Mouse (Mus musculus): Measurements from ENCODE around the gene Hist1h2ak. TPM values are rescaled to one million over a fixed set of nuclear protein-coding genes. Genes with fewer than 3 reads are reported as not detected.
A peak's percentile ranks its signal among the peaks of the same experiment; 100 is the strongest.
"Not testable (repeated sequence)": the region's sequence is repeated elsewhere in the genome, so short reads cannot be mapped to it uniquely, and the experiment has no call there.

Gene Hist1h2ak
- polyA plus RNA-seq, 1 experiment from 2014 or later: 10.8 TPM

DNA sequence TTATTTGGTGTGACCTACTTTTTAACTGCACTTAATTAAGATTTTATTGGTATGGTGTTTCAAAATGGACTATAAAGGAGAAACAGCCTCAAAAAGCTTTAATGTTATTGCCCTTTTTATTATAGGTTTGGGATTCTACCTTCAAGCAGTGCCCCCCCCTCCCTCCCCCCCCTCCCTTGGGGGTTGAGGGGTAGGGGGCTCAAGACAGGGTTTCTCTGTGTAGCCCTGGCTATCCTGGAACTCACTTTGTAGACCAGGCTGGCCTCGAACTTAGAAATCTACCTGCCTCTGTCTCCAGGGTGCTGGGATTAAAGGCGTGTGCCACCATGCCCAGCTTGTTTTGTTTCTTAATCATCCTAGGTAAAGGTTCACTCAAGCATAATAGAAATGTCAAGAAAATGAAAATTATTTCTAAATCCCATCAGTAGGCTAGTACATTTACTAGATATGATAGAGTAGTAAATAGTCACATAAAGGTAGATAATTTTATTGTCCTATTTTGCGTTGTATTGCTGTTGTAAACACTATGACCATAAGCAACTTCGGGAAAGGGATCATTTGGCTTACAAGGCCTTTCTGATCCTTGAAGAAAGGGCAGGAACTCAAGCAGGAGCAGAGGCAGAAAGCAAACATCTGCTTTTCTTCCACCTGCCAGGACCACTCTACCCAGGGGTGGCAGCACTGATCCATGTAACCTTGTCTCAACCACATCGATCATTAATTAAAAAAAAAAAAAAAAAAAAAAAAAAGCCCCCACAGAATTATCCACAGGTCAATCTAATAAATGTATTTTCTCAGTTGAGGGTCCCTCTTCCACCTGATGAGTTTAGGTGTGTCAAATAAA, 30.4 kb downstream of the Hist1h2ak start:
- WGBS: 20% methylated on average over 5 of the region's 5 CpGs
- Histone ChIP-seq H3K4me2 (ENCODE audit: low read length) (peak overlapping the region; percentile 56), H3K4me1 (ENCODE audit: control insufficient read depth, insufficient read depth, low read length) (peaks cover 27% of the 10 kb centered on the region), H3K36me3 (ENCODE audit: control insufficient read depth, insufficient read depth, low read length) (no peaks in the 10 kb centered on the region), H3K9ac (ENCODE audit: low read length) (peak overlapping the region; percentile 66), H3K9me3 (replicated peaks; ENCODE audit: control insufficient read depth, low read length) (no peaks in the 10 kb centered on the region), H3K4me3 (ENCODE audit: low read depth, low read length) (no peak overlapping the region), H3K27ac (ENCODE audit: low read depth, low read length) (peak overlapping the region; percentile 88; the same call in 1 of the 2 replicates), H3K27me3 (replicated peaks; ENCODE audit: control insufficient read depth, insufficient read depth, low read length) (no peaks in the 10 kb centered on the region)
- no peak for ATAC-seq
- no peak for DNase-seq (ENCODE audit: low spot score)

DNA sequence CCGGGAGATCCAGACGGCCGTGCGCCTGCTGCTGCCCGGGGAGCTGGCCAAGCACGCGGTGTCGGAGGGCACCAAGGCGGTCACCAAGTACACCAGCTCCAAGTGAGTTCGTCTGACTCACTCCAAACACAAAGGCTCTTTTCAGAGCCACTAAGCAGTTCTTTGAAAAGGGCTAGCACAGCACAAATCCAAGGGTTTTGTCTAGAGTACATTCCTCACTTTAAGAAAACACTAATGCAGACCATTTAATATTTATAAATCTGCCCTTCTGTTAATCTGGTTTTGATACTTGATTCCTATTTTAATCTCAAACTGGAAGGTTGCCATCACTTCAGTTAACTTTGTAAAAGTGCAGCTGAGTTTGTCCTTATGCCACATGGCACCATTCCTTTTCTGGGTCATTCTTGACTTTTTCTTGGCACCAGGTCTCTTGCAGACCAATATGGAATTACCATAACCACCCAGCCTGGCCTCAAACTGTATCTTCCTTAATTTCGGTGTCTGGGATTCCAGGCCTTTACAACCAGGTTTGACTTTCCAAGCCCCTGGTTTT, 31.2 kb downstream of the Hist1h2ak start:
- Histone ChIP-seq H3K27me3 (replicated peaks; ENCODE audit: control insufficient read depth, insufficient read depth, low read length) (no peaks in the 10 kb centered on the region), H3K4me1 (ENCODE audit: control insufficient read depth, insufficient read depth, low read length) (peaks cover 22% of the 10 kb centered on the region), H3K9me3 (replicated peaks; ENCODE audit: control insufficient read depth, low read length) (no peaks in the 10 kb centered on the region), H3K9ac (ENCODE audit: low read length) (peak overlapping the region; percentile 66), H3K36me3 (ENCODE audit: control insufficient read depth, insufficient read depth, low read length) (no peaks in the 10 kb centered on the region), H3K4me3 (ENCODE audit: low read depth, low read length) (peak overlapping the region; percentile 28), H3K27ac (ENCODE audit: low read depth, low read length) (peak overlapping the region; percentile 88), H3K4me2 (ENCODE audit: low read length) (peak overlapping the region; percentile 56)
- under 1% methylated on average over 11 of the region's 11 CpGs for WGBS
- ATAC-seq (peak; percentile 25), DNase-seq (ENCODE audit: low spot score) (peak; percentile 59)

DNA sequence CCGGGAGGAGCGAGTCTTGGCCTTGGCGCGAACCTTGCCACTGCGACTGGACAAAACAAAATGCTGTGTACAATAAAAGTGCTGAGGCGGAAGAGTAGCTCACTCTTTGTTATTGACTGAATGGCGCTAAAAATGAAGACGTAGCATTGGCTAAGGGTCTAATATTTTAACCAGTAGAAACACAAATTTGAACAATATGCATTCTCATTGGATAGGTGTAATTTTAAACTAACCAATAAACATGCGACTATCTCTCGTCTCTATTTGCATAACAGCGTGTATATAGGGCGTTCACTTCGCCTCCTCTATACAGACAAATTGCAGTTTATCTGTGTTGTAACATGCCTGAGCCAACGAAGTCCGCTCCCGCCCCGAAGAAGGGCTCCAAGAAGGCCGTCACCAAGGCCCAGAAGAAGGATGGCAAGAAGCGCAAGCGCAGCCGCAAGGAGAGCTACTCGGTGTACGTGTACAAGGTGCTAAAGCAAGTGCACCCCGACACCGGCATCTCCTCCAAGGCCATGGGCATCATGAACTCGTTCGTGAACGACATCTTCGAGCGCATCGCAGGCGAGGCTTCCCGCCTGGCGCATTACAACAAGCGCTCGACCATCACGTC, 31.8 kb downstream of the Hist1h2ak start, which contains the start of gene Hist1h2bm:
Hist1h2bm (plus strand) TSS at position 288 of the 616 bp plus-strand sequence.
- Histone ChIP-seq H3K4me2 (ENCODE audit: low read length) (peak within 1 kb of the TSS; percentile 56), H3K27ac (ENCODE audit: low read depth, low read length) (peak within 1 kb of the TSS; percentile 88), H3K4me3 (ENCODE audit: low read depth, low read length) (peak within 1 kb of the TSS; percentile 32), H3K9ac (ENCODE audit: low read length) (peak within 1 kb of the TSS; percentile 66), H3K4me1 (ENCODE audit: control insufficient read depth, insufficient read depth, low read length) (peaks cover 22% of the 10 kb centered on the region)
- H3K36me3 ChIP-seq (ENCODE audit: control insufficient read depth, insufficient read depth, low read length); H3K9me3 ChIP-seq (replicated peaks; ENCODE audit: control insufficient read depth, low read length); H3K27me3 ChIP-seq (replicated peaks; ENCODE audit: control insufficient read depth, insufficient read depth, low read length): not testable (repeated sequence)
- DNase-seq (ENCODE audit: low spot score) (peak; percentile 99), ATAC-seq (peak; percentile 96)
- whole genome bisulfite sequencing: under 1% methylated on average over 35 of the region's 37 CpGs

DNA sequence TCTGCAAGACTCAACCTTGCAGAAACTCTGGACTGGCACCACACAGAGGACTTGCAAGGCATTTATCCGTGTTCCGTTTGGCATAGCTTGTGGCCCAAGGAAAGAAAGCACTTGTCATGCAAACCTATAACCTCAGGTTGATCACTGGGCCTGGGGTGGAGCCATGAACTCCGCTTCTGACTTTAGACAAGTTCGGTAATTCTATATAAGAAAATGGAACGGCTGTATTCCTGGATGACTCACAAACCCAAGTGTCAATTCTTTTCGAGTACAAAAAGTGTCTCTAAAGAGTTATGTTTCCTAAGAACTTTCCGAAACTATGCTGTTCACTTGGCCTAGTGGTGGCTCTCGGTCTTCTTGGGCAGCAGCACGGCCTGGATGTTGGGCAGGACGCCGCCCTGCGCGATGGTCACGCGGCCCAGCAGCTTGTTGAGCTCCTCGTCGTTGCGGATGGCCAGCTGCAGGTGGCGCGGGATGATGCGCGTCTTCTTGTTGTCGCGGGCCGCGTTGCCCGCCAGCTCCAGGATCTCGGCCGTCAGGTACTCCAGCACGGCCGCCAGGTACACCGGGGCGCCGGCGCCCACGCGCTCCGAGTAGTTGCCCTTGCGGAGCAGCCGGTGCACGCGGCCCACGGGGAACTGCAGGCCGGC, 32.4 kb downstream of the Hist1h2ak start:
- not testable (repeated sequence) for H3K9me3 ChIP-seq (replicated peaks; ENCODE audit: control insufficient read depth, low read length); H3K36me3 ChIP-seq (ENCODE audit: control insufficient read depth, insufficient read depth, low read length); H3K27me3 ChIP-seq (replicated peaks; ENCODE audit: control insufficient read depth, insufficient read depth, low read length)
- Histone ChIP-seq H3K4me1 (ENCODE audit: control insufficient read depth, insufficient read depth, low read length) (peaks cover 22% of the 10 kb centered on the region), H3K27ac (ENCODE audit: low read depth, low read length) (peak overlapping the region; percentile 86), H3K4me3 (ENCODE audit: low read depth, low read length) (peak overlapping the region; percentile 32), H3K4me2 (ENCODE audit: low read length) (peak overlapping the region; percentile 56), H3K9ac (ENCODE audit: low read length) (peak overlapping the region; percentile 59)
- ATAC-seq: peak; percentile 8; the same call in 1 of the 2 replicates
- peak; percentile 28 for DNase-seq (ENCODE audit: low spot score)
- 2% methylated on average over 19 of the region's 44 CpGs for WGBS

DNA sequence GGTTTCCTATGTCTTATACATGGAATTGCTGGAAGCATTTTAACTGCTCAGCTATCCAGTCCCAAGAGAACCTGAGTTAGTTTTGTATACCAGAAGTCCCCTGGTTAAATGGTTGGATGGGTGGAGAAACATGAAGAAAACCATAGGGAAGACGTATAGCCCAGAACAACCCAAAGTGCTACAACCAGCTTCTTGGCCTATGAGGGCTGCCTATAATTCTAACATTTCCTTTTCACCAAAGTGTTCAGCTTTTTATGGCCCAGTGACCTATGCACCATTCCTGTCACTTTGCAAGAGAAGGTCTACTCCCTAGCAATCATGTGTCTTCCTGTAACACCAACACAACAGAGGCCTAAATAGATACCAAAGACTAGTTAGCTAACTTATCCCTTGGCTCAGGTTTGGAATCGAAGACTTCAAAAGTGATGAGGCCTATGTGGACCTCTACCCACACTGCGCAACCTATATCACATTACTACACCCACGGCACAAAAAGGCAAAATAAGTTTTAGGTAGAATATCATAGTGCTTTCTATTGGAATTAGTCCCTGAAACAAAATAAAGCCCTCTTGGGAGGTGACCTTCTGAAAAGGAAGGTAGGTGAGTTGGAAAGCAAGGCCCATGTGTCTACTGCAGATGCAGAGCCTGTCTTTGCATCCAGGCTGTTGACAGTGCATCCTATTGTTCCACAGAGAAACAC, 35.1 kb downstream of the Hist1h2ak start:
- Histone ChIP-seq H3K27ac (ENCODE audit: low read depth, low read length) (peak overlapping the region; percentile 65), H3K9me3 (replicated peaks; ENCODE audit: control insufficient read depth, low read length) (no peaks in the 10 kb centered on the region), H3K4me1 (ENCODE audit: control insufficient read depth, insufficient read depth, low read length) (peaks cover 30% of the 10 kb centered on the region), H3K4me3 (ENCODE audit: low read depth, low read length) (peak overlapping the region; percentile 40), H3K4me2 (ENCODE audit: low read length) (peak overlapping the region; percentile 64), H3K9ac (ENCODE audit: low read length) (peak overlapping the region; percentile 66), H3K27me3 (replicated peaks; ENCODE audit: control insufficient read depth, insufficient read depth, low read length) (no peaks in the 10 kb centered on the region), H3K36me3 (ENCODE audit: control insufficient read depth, insufficient read depth, low read length) (no peaks in the 10 kb centered on the region)
- ATAC-seq: no peak
- 51% methylated on average over 4 of the region's 4 CpGs for WGBS
- DNase-seq (ENCODE audit: low spot score): no peak

DNA sequence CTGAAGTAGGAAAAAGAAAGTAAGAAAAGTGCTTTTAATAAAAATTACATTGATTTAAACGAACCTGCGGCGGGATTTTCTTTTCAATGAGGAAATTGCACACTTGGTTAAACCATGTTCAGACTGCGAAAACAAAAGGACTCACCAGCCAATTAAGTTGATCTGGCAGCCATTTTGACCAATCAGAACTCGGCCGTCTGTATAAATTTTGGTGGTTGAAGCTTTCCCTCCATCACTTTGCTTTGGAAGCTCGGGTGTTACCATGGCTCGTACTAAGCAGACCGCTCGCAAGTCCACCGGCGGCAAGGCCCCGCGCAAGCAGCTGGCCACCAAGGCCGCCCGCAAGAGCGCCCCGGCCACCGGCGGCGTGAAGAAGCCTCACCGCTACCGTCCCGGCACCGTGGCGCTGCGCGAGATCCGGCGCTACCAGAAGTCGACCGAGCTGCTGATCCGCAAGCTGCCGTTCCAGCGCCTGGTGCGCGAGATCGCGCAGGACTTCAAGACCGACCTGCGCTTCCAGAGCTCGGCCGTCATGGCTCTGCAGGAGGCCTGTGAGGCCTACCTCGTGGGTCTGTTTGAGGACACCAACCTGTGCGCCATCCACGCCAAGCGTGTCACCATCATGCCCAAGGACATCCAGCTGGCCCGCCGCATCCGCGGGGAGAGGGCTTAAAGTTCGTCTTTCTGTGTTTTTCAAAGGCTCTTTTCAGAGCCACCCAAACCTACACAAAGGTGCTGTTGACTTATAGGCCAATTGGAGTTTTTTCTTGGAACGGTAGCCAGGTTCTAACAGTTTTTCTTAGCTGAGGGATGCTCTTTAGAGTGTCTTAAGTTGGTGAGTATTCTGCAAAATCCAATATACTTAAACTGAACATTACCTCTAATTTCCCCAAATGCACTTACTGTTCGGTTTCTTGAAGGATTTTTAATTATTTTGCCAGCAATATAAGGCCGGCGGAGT, 36.0 kb downstream of the Hist1h2ak start, which contains the start of gene Hist1h3h:
Hist1h3h (plus strand) TSS at position 263 of the 961 bp plus-strand sequence.
- DNase-seq (ENCODE audit: low spot score) (peak; percentile 98), ATAC-seq (peak; percentile 54)
- not testable (repeated sequence) for H3K27me3 ChIP-seq (replicated peaks; ENCODE audit: control insufficient read depth, insufficient read depth, low read length); H3K9me3 ChIP-seq (replicated peaks; ENCODE audit: control insufficient read depth, low read length); H3K36me3 ChIP-seq (ENCODE audit: control insufficient read depth, insufficient read depth, low read length)
- peak within 1 kb of the TSS; percentile 40 for H3K4me3 ChIP-seq (ENCODE audit: low read depth, low read length)
- H3K9ac ChIP-seq (ENCODE audit: low read length): peak within 1 kb of the TSS; percentile 80
- under 1% methylated on average over 25 of the region's 56 CpGs for WGBS
- peak within 1 kb of the TSS; percentile 94 for H3K27ac ChIP-seq (ENCODE audit: low read depth, low read length)
- peaks cover 29% of the 10 kb centered on the region for H3K4me1 ChIP-seq (ENCODE audit: control insufficient read depth, insufficient read depth, low read length)
- H3K4me2 ChIP-seq (ENCODE audit: low read length): peak within 1 kb of the TSS; percentile 84

DNA sequence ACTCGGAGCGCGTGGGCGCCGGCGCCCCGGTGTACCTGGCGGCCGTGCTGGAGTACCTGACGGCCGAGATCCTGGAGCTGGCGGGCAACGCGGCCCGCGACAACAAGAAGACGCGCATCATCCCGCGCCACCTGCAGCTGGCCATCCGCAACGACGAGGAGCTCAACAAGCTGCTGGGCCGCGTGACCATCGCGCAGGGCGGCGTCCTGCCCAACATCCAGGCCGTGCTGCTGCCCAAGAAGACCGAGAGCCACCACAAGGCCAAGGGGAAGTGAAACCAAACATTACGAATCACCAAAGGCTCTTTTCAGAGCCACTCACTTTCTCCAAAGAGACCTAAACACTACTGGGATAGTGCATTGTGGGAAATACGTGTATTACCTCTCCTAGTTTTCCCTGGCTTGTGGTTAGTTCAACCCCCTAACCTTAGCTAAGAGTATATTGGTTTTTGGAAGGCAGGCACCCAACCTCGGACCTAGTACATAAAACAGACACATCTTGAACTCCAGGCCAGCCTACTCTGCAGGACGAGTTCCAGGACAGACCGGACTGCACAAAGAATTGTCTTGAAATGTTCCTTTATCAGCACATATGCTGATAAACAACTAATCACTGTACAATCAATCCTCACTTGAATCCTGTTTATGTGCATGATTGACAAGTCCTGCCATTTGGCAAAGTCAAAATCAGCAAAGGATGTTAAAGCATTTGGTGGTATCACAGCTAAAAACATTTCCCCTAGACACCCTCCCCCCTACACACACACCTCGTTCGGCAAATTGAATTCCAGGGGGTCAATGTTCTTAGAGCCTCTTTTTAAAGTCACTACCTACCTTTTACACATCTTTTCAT, 36.9 kb downstream of the Hist1h2ak start:
- Histone ChIP-seq H3K4me1 (ENCODE audit: control insufficient read depth, insufficient read depth, low read length) (peaks cover 27% of the 10 kb centered on the region), H3K4me3 (ENCODE audit: low read depth, low read length) (peak overlapping the region; percentile 40), H3K9ac (ENCODE audit: low read length) (peak overlapping the region; percentile 80), H3K27ac (ENCODE audit: low read depth, low read length) (peak overlapping the region; percentile 94), H3K4me2 (ENCODE audit: low read length) (peak overlapping the region; percentile 84)
- not testable (repeated sequence) for H3K36me3 ChIP-seq (ENCODE audit: control insufficient read depth, insufficient read depth, low read length); H3K27me3 ChIP-seq (replicated peaks; ENCODE audit: control insufficient read depth, insufficient read depth, low read length); H3K9me3 ChIP-seq (replicated peaks; ENCODE audit: control insufficient read depth, low read length)
- peak; percentile 52 for DNase-seq (ENCODE audit: low spot score)
- 0 out of 2 replicates have a peak, but pooled peaks have one; percentile 0 for ATAC-seq
- under 1% methylated on average over 9 of the region's 38 CpGs for WGBS

All from forebrain, embryonic 14.5 days (tissue).